Mouse (Mus musculus): ENCODE data around the gene Gla. TPM values are rescaled to one million over a fixed set of nuclear protein-coding genes. Genes with fewer than 3 reads are reported as not detected.

The Gla gene
- polyA plus RNA-seq, 1 experiment, result 0.05 TPM

DNA sequence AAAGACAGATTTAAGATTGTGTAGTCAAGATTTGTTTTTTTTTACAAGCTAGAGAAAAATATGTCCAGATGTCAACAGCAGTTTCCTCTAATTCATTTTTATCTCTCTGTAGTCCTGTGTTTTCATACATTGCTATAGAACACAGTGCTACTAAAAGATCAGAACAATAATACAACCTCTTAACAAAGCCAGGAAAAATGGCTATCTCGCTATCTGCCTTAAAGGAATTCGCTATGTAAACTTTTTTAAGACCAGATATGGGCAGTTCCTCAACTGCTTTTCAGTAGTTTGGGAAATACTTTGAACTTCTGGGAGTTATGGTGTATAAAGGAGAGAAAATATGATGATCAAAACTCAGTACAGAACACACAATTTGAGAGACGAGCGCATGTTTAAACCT, 22.4 kb upstream of the Gla start:
- no peak for TF ChIP-seq TAL1 (IDR thresholded peaks at IDR 0.05; ENCODE audit: low read length)
- TF ChIP-seq GATA1 (IDR thresholded peaks at IDR 0.05; ENCODE audit: low read length), result no peak
- Histone ChIP-seq H3K4me1 (ENCODE audit: control insufficient read depth) (no peaks in the 10 kb centered on the region), H3K9me3 (ENCODE audit: control insufficient read depth, low read length) (no peaks in the 10 kb centered on the region), H3K4me3 (replicated peaks) (no peak overlapping the region), H3K36me3 (ENCODE audit: control insufficient read depth) (no peaks in the 10 kb centered on the region), H3K27me3 (ENCODE audit: control insufficient read depth) (no peaks in the 10 kb centered on the region)

GRCm38 (mm10) chrX:134621685-134622084, 20.8 kb upstream of the Gla start:
- no peaks in the 10 kb centered on the region for H3K27me3 ChIP-seq (ENCODE audit: control insufficient read depth)
- no peaks in the 10 kb centered on the region for H3K36me3 ChIP-seq (ENCODE audit: control insufficient read depth)
- H3K9me3 ChIP-seq (ENCODE audit: control insufficient read depth, low read length), result no peaks in the 10 kb centered on the region
- TF ChIP-seq TAL1 (IDR thresholded peaks at IDR 0.05; ENCODE audit: low read length) (no peak), GATA1 (IDR thresholded peaks at IDR 0.05; ENCODE audit: low read length) (no peak)
- no peak overlapping the region for H3K4me3 ChIP-seq (replicated peaks)
- no peaks in the 10 kb centered on the region for H3K4me1 ChIP-seq (ENCODE audit: control insufficient read depth)

DNA sequence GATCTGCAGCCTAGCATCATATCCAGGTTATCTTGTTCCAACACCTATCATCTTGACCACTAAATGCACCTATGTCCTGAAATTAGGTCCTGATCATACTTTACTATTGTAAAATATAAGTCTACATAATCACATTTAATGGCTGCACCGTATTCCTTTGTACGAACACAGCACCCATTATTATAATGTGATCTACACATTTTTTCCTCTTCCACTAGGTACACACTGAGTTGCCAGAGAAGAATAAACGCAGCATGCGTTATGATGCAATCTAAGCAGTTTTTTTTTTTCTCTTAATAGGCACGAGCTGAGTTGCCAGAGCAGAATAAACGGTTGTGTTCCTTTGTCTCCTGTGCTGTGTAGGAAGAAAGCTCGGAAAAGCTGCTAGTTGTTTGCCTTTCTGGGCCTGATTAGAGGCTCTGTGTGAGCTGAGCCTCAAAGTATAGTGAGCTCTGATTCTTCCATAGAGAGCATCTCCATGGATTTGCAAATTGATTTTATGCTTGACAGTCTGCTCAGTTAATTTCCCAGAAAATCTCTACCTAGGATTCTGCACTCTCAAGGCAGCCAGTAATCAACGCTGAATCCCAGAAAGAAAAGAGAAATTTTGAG, 19.4 kb upstream of the Gla start:
- Histone ChIP-seq H3K36me3 (ENCODE audit: control insufficient read depth) (no peaks in the 10 kb centered on the region), H3K27me3 (ENCODE audit: control insufficient read depth) (no peaks in the 10 kb centered on the region), H3K4me3 (replicated peaks) (no peak overlapping the region), H3K4me1 (ENCODE audit: control insufficient read depth) (no peaks in the 10 kb centered on the region), H3K9me3 (ENCODE audit: control insufficient read depth, low read length) (no peaks in the 10 kb centered on the region)
- TF ChIP-seq GATA1 (IDR thresholded peaks at IDR 0.05; ENCODE audit: low read length) (no peak), TAL1 (IDR thresholded peaks at IDR 0.05; ENCODE audit: low read length) (no peak)

DNA sequence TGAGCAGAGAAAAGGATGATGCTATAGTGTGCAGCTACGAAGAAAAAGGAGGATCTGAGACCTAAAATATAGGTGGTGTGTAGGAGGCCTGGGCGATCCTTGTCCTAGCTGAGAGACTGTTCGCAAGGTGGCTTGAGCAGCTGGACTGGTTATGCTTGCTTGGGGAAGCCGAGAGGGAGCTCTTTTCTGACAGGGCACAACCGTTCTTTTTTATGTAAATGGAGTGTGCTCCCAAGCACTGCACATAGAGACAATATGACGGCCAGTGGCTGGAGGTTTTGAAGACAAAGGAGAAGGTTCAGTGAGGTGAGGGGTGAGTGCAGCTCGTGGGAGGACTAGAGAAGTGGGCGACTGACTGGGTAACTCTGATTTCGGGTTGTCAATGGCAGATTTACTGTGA, 18.8 kb upstream of the Gla start:
- H3K4me1 ChIP-seq (ENCODE audit: control insufficient read depth), result no peaks in the 10 kb centered on the region

DNA sequence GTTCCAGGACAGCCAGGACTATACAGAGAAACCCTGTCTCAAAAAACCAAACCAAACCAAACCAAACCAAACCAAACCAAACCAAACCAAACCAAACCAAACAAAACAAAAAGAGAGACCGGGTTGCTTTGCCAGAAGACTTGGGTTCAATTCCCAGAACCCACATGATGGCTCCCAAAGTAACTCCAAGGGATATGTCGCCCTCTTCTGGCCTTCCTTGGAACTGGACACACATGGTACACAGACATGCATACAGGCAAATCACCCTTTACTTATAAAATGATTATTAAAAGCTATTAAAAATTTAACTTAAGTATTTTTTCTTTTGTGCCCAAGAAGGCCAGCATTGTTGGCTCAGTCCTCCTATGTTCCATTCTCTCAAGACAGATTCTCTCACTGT, 13.4 kb upstream of the Gla start:
- H3K27me3 ChIP-seq (ENCODE audit: control insufficient read depth), result no peaks in the 10 kb centered on the region
- no peaks in the 10 kb centered on the region for H3K9me3 ChIP-seq (ENCODE audit: control insufficient read depth, low read length)
- H3K4me3 ChIP-seq (replicated peaks), result no peak overlapping the region
- no peaks in the 10 kb centered on the region for H3K36me3 ChIP-seq (ENCODE audit: control insufficient read depth)
- peaks cover 25% of the 10 kb centered on the region for H3K4me1 ChIP-seq (ENCODE audit: control insufficient read depth)
- TF ChIP-seq TAL1 (IDR thresholded peaks at IDR 0.05; ENCODE audit: low read length), result no peak
- TF ChIP-seq GATA1 (IDR thresholded peaks at IDR 0.05; ENCODE audit: low read length), result no peak

More for the DNA sequence above, 18.8 kb upstream of the Gla start:
- Histone ChIP-seq H3K36me3 (ENCODE audit: control insufficient read depth) (no peaks in the 10 kb centered on the region), H3K9me3 (ENCODE audit: control insufficient read depth, low read length) (no peaks in the 10 kb centered on the region), H3K27me3 (ENCODE audit: control insufficient read depth) (no peaks in the 10 kb centered on the region), H3K4me3 (replicated peaks) (no peak overlapping the region)
- TF ChIP-seq GATA1 (IDR thresholded peaks at IDR 0.05; ENCODE audit: low read length) (no peak), TAL1 (IDR thresholded peaks at IDR 0.05; ENCODE audit: low read length) (no peak)

GRCm38 (mm10) chrX:134612285-134612959, 11.5 kb upstream of the Gla start:
- Histone ChIP-seq H3K9me3 (ENCODE audit: control insufficient read depth, low read length) (no peaks in the 10 kb centered on the region), H3K4me1 (ENCODE audit: control insufficient read depth) (peaks cover 25% of the 10 kb centered on the region), H3K27me3 (ENCODE audit: control insufficient read depth) (no peaks in the 10 kb centered on the region), H3K36me3 (ENCODE audit: control insufficient read depth) (peaks cover 12% of the 10 kb centered on the region), H3K4me3 (replicated peaks) (peak overlapping the region; percentile 64)
- TF ChIP-seq GATA1 (IDR thresholded peaks at IDR 0.05; ENCODE audit: low read length) (no peak), TAL1 (IDR thresholded peaks at IDR 0.05; ENCODE audit: low read length) (no peak)

DNA sequence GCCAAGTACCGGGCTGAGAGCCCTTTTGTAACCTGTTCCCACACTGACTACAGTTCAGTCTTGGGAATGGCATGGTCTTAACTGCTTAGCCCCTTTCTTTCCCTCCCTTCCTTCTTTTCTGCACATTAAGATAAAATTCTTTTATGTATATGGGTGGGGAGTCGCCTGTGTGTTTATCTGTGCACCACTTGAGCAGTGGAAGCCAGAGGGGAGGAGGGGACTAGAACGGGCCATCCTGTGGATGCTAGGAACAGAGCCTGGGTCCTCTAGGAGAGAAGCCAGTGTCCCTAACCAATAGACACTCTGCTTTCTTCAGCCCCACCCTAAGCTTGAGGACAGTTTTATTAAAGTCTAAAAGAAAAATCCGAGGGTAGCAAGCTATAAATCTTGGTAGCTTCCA, 10.1 kb upstream of the Gla start:
- Histone ChIP-seq H3K36me3 (ENCODE audit: control insufficient read depth) (peaks cover 19% of the 10 kb centered on the region), H3K4me3 (replicated peaks) (no peak overlapping the region), H3K4me1 (ENCODE audit: control insufficient read depth) (peaks cover 25% of the 10 kb centered on the region), H3K27me3 (ENCODE audit: control insufficient read depth) (no peaks in the 10 kb centered on the region), H3K9me3 (ENCODE audit: control insufficient read depth, low read length) (no peaks in the 10 kb centered on the region)
- TF ChIP-seq GATA1 (IDR thresholded peaks at IDR 0.05; ENCODE audit: low read length) (no peak), TAL1 (IDR thresholded peaks at IDR 0.05; ENCODE audit: low read length) (no peak)

DNA sequence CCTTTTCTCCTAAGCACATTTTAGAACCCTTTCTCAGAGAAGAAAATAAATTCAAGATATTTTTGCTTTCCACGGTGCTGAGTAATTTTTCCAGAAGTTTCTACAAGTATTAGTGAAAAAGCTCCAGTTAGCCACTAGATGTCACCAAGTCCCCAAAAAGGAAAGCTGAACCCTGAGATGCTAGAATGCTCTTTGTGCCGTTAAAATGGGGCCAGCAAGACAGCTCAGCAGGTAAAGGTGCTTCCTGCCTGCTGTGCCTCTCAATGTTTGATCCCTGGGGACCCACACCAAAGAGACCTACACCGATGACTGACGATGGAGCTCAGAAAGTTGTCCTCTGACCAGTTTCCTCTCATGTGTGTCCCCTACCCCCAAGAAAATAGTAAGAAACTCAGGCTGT, 8.5 kb upstream of the Gla start:
- TF ChIP-seq GATA1 (IDR thresholded peaks at IDR 0.05; ENCODE audit: low read length) (no peak), TAL1 (IDR thresholded peaks at IDR 0.05; ENCODE audit: low read length) (no peak)

GRCm38 (mm10) chrX:134601380-134602120, 625 bp upstream of the Gla start:
- 0 out of 2 replicates have a peak, but pooled peaks cover 2% of the 10 kb centered on the region for H3K9me3 ChIP-seq (ENCODE audit: control insufficient read depth, low read length)
- H3K4me1 ChIP-seq (ENCODE audit: control insufficient read depth), result peaks cover 23% of the 10 kb centered on the region
- H3K36me3 ChIP-seq (ENCODE audit: control insufficient read depth), result peaks cover 26% of the 10 kb centered on the region
- H3K4me3 ChIP-seq (replicated peaks), result peak overlapping the region; percentile 81
- TF ChIP-seq GATA1 (IDR thresholded peaks at IDR 0.05; ENCODE audit: low read length), result no peak
- TF ChIP-seq TAL1 (IDR thresholded peaks at IDR 0.05; ENCODE audit: low read length), result no peak
- H3K27me3 ChIP-seq (ENCODE audit: control insufficient read depth), result 0 out of 2 replicates have a peak, but pooled peaks cover 2% of the 10 kb centered on the region

More for the DNA sequence above, 8.5 kb upstream of the Gla start:
- Histone ChIP-seq H3K9me3 (ENCODE audit: control insufficient read depth, low read length) (no peaks in the 10 kb centered on the region), H3K4me3 (replicated peaks) (no peak overlapping the region), H3K4me1 (ENCODE audit: control insufficient read depth) (peaks cover 25% of the 10 kb centered on the region), H3K36me3 (ENCODE audit: control insufficient read depth) (peaks cover 28% of the 10 kb centered on the region), H3K27me3 (ENCODE audit: control insufficient read depth) (no peaks in the 10 kb centered on the region)

All from erythroblast, embryonic 14.5 days (primary cell).